Mouse (Mus musculus): ENCODE measurements around the gene Rnf145.
"Not testable (repeated sequence)": the region's sequence is repeated elsewhere in the genome, so short reads cannot be mapped to it uniquely, and the experiment has no call there.

Rnf145 gene

GRCm38 (mm10) chr11:44562389-44563135, 43.8 kb downstream of the Rnf145 start:
- DNase-seq (ENCODE audit: low spot score in 2 of 2) = no peak

- no peak for DNase-seq (ENCODE audit: low spot score in 2 of 2)
Observed at GRCm38 (mm10) chr11:44564245-44564864, 45.6 kb downstream of the Rnf145 start.

GRCm38 (mm10) chr11:44564940-44565339, 46.2 kb downstream of the Rnf145 start:
- no peak for DNase-seq (ENCODE audit: low spot score in 2 of 2)

GRCm38 (mm10) chr11:44570336-44570735, 51.6 kb downstream of the Rnf145 start:
- DNase-seq (ENCODE audit: low spot score in 2 of 2) = not testable (repeated sequence)

- DNase-seq (ENCODE audit: low spot score in 2 of 2) = no peak
Observed at GRCm38 (mm10) chr11:44572781-44573180, 54.0 kb downstream of the Rnf145 start.

- DNase-seq (ENCODE audit: low spot score in 2 of 2) = no peak
Observed at GRCm38 (mm10) chr11:44573396-44573795, 54.6 kb downstream of the Rnf145 start.

GRCm38 (mm10) chr11:44574391-44574790, 55.6 kb downstream of the Rnf145 start:
- DNase-seq (ENCODE audit: low spot score in 2 of 2) = no peak

- peak in 1 of 2 experiments; percentile 74 for DNase-seq (ENCODE audit: low spot score in 2 of 2)
Observed at GRCm38 (mm10) chr11:44574820-44575219, 56.1 kb downstream of the Rnf145 start.

GRCm38 (mm10) chr11:44577911-44578310, 59.1 kb downstream of the Rnf145 start:
- no peak for DNase-seq (ENCODE audit: low spot score in 2 of 2)

GRCm38 (mm10) chr11:44581277-44581683, 62.5 kb downstream of the Rnf145 start:
- DNase-seq (ENCODE audit: low spot score in 2 of 2) = peak in 1 of 2 experiments; percentile 66

GRCm38 (mm10) chr11:44586047-44586696, 67.4 kb downstream of the Rnf145 start:
- peak; percentile 57 to 71 for DNase-seq (ENCODE audit: low spot score in 2 of 2)

- no peak for DNase-seq (ENCODE audit: low spot score in 2 of 2)
Observed at GRCm38 (mm10) chr11:44593016-44593415, 74.3 kb downstream of the Rnf145 start.

GRCm38 (mm10) chr11:44594768-44595167, 76.0 kb downstream of the Rnf145 start:
- no peak for DNase-seq (ENCODE audit: low spot score in 2 of 2)

GRCm38 (mm10) chr11:44606881-44607280, 88.1 kb downstream of the Rnf145 start:
- DNase-seq (ENCODE audit: low spot score in 2 of 2) = peak in 1 of 2 experiments; percentile 31

GRCm38 (mm10) chr11:44608646-44609045, 89.9 kb downstream of the Rnf145 start:
- no peak for DNase-seq (ENCODE audit: low spot score in 2 of 2)

- peak; percentile 63 to 87 for DNase-seq (ENCODE audit: low spot score in 2 of 2)
Observed at GRCm38 (mm10) chr11:44610971-44611781, 92.4 kb downstream of the Rnf145 start.

GRCm38 (mm10) chr11:44612156-44612555, 93.4 kb downstream of the Rnf145 start:
- DNase-seq (ENCODE audit: low spot score in 2 of 2) = no peak

- DNase-seq (ENCODE audit: low spot score in 2 of 2) = peak; percentile 32 to 43
Observed at GRCm38 (mm10) chr11:44612681-44613410, 94.1 kb downstream of the Rnf145 start.

GRCm38 (mm10) chr11:44613411-44614180, 94.8 kb downstream of the Rnf145 start:
- DNase-seq (ENCODE audit: low spot score in 2 of 2) = no peak

All from spleen, postnatal 10 days (tissue).